Mouse (Mus musculus) cerebellum, adult 8-10 months (tissue): ENCODE results near the gene Kcnk13.

Source experiments
- DNase-seq: peaks from one replicate; pipeline ENCODE4 v3.0.0; 2022

Kcnk13 gene

DNA sequence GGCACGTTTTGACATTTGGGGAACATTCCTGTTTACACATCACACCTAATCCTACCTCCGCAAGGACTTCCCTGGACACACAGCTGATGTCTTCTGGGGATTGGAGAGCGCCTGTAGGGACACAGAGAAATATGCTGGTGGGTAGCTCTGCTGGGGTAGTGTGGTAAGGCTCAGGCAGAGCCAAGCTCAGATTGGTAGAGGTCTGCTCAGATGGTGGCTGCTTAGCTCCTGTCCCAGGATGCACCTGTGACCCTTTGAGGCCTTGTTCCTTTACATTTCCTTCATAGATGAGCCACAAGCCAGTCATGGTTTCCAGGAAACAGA, 136.4 kb downstream of the Kcnk13 start:
- no peak for DNase-seq

DNA sequence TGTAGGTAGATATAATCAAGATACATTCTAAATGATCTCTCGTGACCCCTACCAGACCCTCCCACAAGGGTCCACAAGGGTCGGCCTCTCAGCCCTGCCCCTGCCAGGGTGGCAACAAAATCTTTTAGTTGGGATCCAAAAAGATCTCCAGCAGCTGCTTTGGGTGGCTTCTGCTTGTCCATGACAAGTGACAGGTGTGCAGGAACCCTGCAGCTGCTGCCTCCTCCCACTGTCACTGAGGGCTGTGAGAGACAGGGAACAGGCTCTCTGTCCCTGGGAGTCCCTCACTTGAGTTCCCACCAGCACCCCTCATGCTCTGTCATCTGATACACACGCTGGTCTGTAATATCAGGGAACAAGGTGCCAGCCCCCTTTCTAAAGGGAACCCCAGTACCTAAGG, 137.4 kb downstream of the Kcnk13 start:
- no peak for DNase-seq

DNA sequence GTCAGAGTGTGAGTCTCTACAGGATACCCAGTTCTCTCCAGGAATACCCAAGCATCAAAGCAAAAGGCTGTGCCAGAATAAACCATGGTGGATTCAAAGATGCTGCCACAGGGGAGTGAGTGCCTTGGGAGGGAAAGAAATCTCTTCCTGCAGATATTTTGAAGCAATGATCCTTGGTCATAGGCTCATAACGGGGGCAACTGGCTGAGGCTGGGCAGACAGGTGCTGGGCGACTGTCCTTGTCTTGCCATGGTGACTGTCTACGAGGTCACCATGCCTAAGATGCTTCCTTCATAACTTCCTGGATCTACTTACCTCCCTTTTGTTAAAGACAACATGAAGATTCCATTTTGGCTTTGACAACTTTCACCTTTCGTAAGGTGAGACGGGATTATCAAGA, 140.2 kb downstream of the Kcnk13 start:
- no peak for DNase-seq

DNA sequence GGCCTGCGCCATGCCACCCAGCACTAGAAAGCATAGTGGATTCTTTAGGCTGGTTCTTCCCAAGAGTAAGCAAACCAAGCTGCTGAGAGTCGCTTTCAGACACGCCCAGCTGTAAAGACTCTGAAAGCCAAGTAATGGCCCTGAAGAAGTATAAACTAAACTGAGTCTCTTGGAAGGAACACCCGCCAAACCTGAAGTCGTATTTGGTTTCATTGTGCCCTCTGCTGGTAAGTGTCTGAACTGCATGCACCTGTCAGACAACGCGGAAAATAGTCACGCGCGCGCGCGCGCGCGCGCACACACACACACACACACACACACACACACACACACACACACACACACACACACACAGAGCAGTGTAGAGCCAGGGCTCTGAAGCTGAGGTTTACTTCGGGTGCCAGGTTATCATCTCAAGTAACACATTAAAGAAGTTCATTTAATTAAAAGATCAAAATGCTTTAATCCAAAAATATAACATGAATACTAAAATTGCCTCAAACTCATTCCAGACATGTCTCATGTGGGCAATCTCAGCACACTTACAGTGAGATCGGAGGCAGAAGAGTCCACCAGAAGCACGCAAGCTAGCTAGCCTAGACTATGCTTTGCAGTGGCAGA, 142.1 kb downstream of the Kcnk13 start:
- DNase-seq, result peak; percentile 77

DNA sequence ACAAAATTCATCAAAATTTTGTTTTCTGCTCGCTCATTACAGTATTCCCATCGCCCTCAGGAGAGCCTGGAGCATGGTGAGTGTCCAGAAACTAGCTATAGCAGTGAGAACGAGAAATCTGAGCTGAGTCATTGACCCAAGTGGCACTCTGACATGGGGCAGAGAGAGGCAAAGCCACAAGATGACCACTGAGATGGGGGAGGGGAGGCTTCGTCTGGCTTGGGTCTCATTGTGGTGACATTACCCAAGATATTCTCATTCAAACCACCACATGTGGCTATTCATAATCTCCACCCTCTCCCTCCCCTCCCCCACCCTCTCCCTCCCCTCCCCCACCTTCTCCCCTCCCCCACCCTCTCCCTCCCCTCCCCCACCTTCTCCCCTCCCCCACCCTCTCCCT, 143.1 kb downstream of the Kcnk13 start:
- no peak for DNase-seq

DNA sequence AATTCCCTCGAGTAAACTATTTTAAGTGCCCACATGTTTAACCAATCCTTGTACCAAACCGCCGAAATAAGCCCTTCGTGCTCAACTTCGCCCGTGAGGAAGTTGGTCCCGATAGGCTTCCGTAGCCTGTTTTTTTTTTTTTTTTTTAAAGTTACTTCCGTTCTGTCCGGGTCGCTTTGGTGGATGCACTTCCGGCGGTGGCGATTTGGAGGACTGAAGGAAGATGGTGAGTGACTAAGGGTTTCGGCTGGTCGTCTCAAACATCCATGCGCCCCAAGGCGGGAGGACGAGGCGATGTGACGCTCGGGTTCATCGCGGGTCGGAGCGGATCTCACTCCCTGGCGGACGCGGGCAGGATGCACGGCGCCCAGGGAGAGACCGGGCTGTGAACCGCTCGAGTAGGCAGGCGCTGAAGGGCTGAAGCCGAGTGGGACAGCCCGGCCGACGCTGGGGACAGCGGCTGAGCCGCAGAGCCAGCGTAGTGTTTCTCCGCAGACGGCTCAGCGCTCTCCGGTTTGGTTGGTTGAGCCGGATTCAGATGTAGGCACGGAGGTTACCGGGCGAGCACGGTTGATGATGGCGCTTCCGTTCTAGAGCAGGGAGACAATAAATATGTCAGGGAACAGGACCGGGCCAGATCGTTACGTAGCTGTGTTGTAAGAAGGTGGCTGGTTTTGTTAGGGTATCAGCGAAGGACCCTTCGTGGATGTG, 145.8 kb downstream of the Kcnk13 start, which contains the start of gene Psmc1:
TSS of gene Psmc1 (plus strand) at position 169 of the 711 bp plus-strand sequence.
- DNase-seq, result peak; percentile 83
